Mouse (Mus musculus) gastrocnemius, adult 18-20 months (tissue): ENCODE data around the gene Thoc6. TPM values are rescaled to one million over a fixed set of nuclear protein-coding genes. Genes with fewer than 3 reads are reported as not detected.

Source experiments
- DNase-seq: peaks from one replicate; pipeline ENCODE4 v3.0.0; 2021; ENCODE audit warnings: low spot score
- total RNA-seq, 2 experiments: library from RNA; stranded (reverse); gene quantifications; 2 replicates each; pipeline ENCODE4 v1.2.3; 2021

Gene Thoc6
- total RNA-seq, 2 experiments from 2014 or later = 6.9 to 9.9 TPM

DNA sequence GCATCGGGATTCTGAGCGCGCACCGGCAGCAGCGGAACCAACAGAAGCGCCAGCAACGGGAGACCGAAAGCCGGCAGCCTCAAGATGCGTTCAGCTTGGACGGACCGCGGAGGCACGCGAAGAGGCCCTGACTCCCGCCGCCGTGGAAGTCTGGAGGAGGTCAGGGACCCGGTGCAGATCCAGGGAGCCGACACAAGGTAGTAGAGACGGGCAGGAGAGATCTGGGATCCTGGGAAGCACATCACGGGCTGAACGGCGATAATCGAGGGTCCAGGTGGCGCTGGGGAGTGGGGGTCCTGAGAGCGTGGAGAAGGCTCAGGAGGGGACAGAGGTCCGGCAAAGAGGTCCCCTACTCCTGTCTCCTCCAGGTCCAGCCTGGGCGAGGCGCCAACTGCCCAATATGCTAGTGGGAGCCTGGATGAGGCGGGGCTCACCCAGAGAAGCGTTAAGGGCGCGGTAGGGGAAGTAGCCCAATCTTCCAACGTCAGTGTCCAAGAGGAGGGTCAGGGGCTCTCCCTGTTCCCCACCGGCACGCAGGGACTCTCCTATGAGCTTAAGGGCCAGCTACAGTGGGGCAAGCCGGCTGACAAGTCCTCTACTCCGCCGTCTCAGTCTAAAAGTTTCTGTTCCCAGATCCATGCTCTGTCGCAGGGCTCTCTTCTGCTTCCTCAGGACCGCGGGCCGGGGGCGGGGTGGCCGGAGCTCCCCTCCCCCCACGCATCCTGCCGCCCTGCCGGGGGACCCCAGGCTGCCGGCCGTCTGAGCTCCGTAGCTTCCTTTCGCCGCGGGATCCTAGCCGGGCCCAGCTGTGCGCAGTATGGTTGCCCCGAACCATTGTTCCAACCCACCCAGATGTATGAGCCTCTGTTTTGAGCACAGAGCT lies 28.8 kb downstream of the Thoc6 start, which contains the start of gene Mmp25:
Mmp25 (minus strand) TSS at position 665 of the 883 bp plus-strand sequence.
- DNase-seq = no peak

DNA sequence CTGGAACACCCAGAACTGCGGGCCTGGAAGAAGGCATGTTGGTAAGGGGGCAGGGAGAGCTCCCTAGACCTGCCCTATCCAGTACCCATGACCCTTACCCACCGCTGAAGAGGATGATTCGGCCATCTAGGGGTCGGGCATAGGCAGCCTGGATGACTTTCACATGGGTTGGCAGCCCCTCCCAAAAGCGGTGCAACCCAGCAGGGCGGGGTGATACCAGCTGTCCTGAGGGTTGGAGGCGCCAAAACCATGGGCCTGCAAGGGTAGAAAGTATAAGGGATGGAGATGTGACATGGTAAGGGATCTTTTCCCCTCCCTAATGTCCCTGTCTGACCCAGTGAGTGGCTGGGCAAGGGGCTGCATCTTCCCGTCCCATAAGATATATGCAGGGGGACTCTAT lies 42.4 kb downstream of the Thoc6 start:
- DNase-seq = no peak

DNA sequence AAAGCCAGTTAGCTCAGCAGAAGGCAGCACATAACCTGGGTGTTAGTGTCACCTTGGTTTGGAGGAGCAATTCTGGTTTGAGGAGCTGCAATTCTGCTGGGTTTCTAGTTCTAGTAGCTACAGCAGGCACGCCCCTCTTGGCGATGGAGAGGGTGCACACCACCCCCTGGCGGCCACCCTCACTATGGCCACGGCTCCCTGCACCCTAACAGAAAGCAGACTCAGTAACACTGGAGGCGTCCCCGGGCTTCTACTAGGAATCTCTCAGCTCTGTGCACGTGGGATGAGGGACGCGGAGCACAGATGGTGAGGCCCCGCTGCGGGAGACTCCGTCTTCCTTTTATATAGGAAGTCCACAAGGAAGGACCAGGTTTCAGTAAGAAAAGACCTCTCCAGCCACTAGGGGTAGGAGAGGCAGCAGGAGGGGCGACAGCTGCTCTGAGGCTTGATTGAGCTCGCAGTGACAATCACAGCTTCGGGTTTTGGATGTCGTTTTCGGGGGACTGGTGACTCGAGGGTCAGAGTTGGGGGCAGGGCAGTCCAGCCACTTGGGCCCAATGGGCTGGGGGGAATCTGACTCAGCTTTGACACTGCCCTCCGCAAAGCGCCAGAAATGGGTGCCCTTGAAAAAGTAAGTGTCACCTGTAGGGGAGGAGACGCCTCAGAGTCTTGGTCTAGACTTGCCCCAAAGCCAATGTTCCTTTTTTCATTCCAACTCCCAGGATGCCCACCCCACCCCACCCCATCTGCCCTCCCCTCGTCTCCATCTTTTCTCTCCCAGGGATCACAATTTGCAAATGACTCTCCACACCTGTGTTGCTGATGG lies 43.3 kb downstream of the Thoc6 start:
- peak; percentile 65 for DNase-seq

DNA sequence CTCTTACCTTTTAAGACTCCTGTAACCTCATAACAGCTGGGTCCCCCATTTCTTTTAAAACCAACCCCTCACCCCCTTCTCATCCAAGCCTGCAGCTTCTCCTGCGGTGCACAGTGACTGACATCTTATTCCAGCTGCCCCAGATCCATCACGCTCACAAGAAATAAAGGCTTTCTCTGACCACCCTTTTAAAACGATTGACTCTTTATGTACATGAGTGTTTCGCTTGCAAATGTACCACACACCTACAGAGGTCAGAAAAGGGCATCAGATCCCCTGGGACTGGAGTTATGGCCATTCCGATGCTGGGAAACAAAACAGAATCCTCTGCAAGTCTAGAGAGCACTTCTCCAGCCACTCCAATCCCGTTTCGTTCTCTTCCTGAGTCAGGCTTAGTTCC lies 45.9 kb downstream of the Thoc6 start:
- DNase-seq = no peak

DNA sequence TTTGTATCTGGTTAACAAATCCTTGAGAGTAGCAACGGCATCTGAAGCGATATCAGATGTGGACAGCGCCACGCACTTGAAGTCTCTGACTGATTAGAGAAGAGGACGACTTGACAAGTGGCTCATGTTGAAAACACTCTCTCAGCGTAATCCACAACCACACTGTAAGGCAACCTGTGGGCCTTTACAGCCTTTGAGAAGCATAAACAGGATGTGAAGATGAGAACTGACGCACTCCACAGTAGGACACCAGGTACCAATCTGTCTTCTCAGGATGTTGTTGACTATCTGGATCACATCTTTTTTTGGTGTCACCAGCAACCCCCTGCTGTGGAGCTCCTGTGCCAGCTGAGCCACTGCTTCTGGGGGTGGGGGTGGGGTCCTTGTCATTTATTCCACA lies 53.3 kb downstream of the Thoc6 start:
- no peak for DNase-seq

Other genes starting within 250 kb of the Thoc6 start
- not detected for gene Vmn2r117, start 194.2 kb downstream of the Thoc6 start, total RNA-seq
- gene Zfp213, start 109.6 kb downstream of the Thoc6 start, total RNA-seq = 1 to 10 TPM; 2.1 to 2.8 TPM
- gene Zfp13, start 74.4 kb downstream of the Thoc6 start, total RNA-seq = 1 to 10 TPM; 2.5 to 2.9 TPM
- gene Zscan10, start 73.0 kb downstream of the Thoc6 start, total RNA-seq = not detected
- under 1 TPM in 1 of 2 experiments, not detected in 1; 0.07 TPM for gene Mmp25, start 28.6 kb downstream of the Thoc6 start, total RNA-seq
- not detected for gene Bicdl2, start 13.4 kb downstream of the Thoc6 start, total RNA-seq
- gene Hcfc1r1, start 286 bp downstream of the Thoc6 start, total RNA-seq = 100 to 1,000 TPM; 135 to 138 TPM
- gene Tnfrsf12a, start 3.6 kb upstream of the Thoc6 start, total RNA-seq = 10 to 100 TPM; 19.6 to 99.5 TPM
- gene Cldn6, start 5.4 kb upstream of the Thoc6 start, total RNA-seq = not detected
- under 1 TPM in 1 of 2 experiments, not detected in 1; 0.21 TPM for gene Cldn9, start 10.1 kb upstream of the Thoc6 start, total RNA-seq
- not detected for gene 1520401A03Rik, start 48.9 kb upstream of the Thoc6 start, total RNA-seq
- gene Pkmyt1, start 52.5 kb upstream of the Thoc6 start, total RNA-seq = under 1 TPM; 0.32 to 0.57 TPM
- gene Paqr4, start 67.0 kb upstream of the Thoc6 start, total RNA-seq = 1 to 10 TPM; 2.3 to 2.8 TPM
- gene Kremen2, start 72.0 kb upstream of the Thoc6 start, total RNA-seq = not detected
- gene Flywch1, start 97.7 kb upstream of the Thoc6 start, total RNA-seq = 10 to 100 TPM; 50.0 to 59.2 TPM
- not detected for gene Flywch2, start 112.2 kb upstream of the Thoc6 start, total RNA-seq
- gene Srrm2, start 116.7 kb upstream of the Thoc6 start, total RNA-seq = 100 to 1,000 TPM; 145 to 160 TPM
- gene Elob, start 155.3 kb upstream of the Thoc6 start, total RNA-seq = 100 to 1,000 TPM; 394 to 418 TPM
- gene Prss33, start 162.2 kb upstream of the Thoc6 start, total RNA-seq = not detected
- not detected for gene Prss32, start 170.0 kb upstream of the Thoc6 start, total RNA-seq
- gene Prss41, start 170.3 kb upstream of the Thoc6 start, total RNA-seq = not detected
- gene Prss21, start 194.2 kb upstream of the Thoc6 start, total RNA-seq = not detected
- gene Dcpp1, start 207.0 kb upstream of the Thoc6 start, total RNA-seq = not detected
- gene Dcpp2, start 207.0 kb upstream of the Thoc6 start, total RNA-seq = not detected
- not detected for gene Dcpp3, start 243.6 kb upstream of the Thoc6 start, total RNA-seq